Mouse (Mus musculus): Measurements from ENCODE around the gene Gnai3. TPM values are rescaled to one million over a fixed set of nuclear protein-coding genes. Genes with fewer than 3 reads are reported as not detected.
A peak's percentile ranks its signal among the peaks of the same experiment; 100 is the strongest.

Gene Gnai3
- polyA plus RNA-seq (2015; fragmentation: Nextera tagmentation; extraction: Ambion mirVana): 177 and 182 TPM in 2 replicates

GRCm38 (mm10) chr3:108145534-108146445 lies at the start of gene Gnai3:
Gene Gnai3, minus strand, starts transcription at chr3:108146146.
- H3K4me3 ChIP-seq (replicated peaks; ENCODE audit: low read length): peak within 1 kb of the TSS; percentile 99
- no peaks in the 10 kb centered on the region for H3K9me3 ChIP-seq (replicated peaks; ENCODE audit: control insufficient read depth, low read length)
- ATAC-seq (ENCODE audit: insufficient read depth, low FRiP score): peak; percentile 94
- H3K36me3 ChIP-seq (ENCODE audit: control insufficient read depth, insufficient read depth, low read length): no peaks in the 10 kb centered on the region
- H3K27ac ChIP-seq (ENCODE audit: low read length): peak within 1 kb of the TSS; percentile 97
- under 1% methylated on average over 62 of the region's 63 CpGs for WGBS
- peak within 1 kb of the TSS; percentile 95 for H3K9ac ChIP-seq (ENCODE audit: low read length)
- H3K4me2 ChIP-seq (ENCODE audit: low read depth, low read length): peak within 1 kb of the TSS; percentile 88
- H3K27me3 ChIP-seq (ENCODE audit: control insufficient read depth, insufficient read depth, low read length): no peaks in the 10 kb centered on the region
- peaks cover 12% of the 10 kb centered on the region for H3K4me1 ChIP-seq (ENCODE audit: control insufficient read depth, insufficient read depth, low read length)

- H3K9me3 ChIP-seq (replicated peaks; ENCODE audit: control insufficient read depth, low read length): no peaks in the 10 kb centered on the region
- H3K4me2 ChIP-seq (ENCODE audit: low read depth, low read length): no peak overlapping the region
- no peaks in the 10 kb centered on the region for H3K36me3 ChIP-seq (ENCODE audit: control insufficient read depth, insufficient read depth, low read length)
- 85% methylated on average over 4 of the region's 4 CpGs for WGBS
- no peak for ATAC-seq (ENCODE audit: insufficient read depth, low FRiP score)
- H3K9ac ChIP-seq (ENCODE audit: low read length): no peak overlapping the region
- H3K27me3 ChIP-seq (ENCODE audit: control insufficient read depth, insufficient read depth, low read length): no peaks in the 10 kb centered on the region
- H3K4me1 ChIP-seq (ENCODE audit: control insufficient read depth, insufficient read depth, low read length): peaks cover 11% of the 10 kb centered on the region
- H3K4me3 ChIP-seq (replicated peaks; ENCODE audit: low read length): no peak overlapping the region
- no peak overlapping the region for H3K27ac ChIP-seq (ENCODE audit: low read length)
These were observed 49.3 kb upstream of the Gnai3 start for GRCm38 (mm10) chr3:108195287-108195686.

GRCm38 (mm10) chr3:108193686-108194085 lies 47.7 kb upstream of the Gnai3 start:
- ATAC-seq (ENCODE audit: insufficient read depth, low FRiP score): no peak
- H3K27me3 ChIP-seq (ENCODE audit: control insufficient read depth, insufficient read depth, low read length): no peaks in the 10 kb centered on the region
- no peaks in the 10 kb centered on the region for H3K36me3 ChIP-seq (ENCODE audit: control insufficient read depth, insufficient read depth, low read length)
- no peak overlapping the region for H3K4me2 ChIP-seq (ENCODE audit: low read depth, low read length)
- no peak overlapping the region for H3K9ac ChIP-seq (ENCODE audit: low read length)
- no peak overlapping the region for H3K27ac ChIP-seq (ENCODE audit: low read length)
- peaks cover 19% of the 10 kb centered on the region for H3K4me1 ChIP-seq (ENCODE audit: control insufficient read depth, insufficient read depth, low read length)
- no peaks in the 10 kb centered on the region for H3K9me3 ChIP-seq (replicated peaks; ENCODE audit: control insufficient read depth, low read length)
- 45% methylated on average over 4 of the region's 4 CpGs for WGBS
- no peak overlapping the region for H3K4me3 ChIP-seq (replicated peaks; ENCODE audit: low read length)

GRCm38 (mm10) chr3:108189897-108190296 lies 44.0 kb upstream of the Gnai3 start:
- Histone ChIP-seq H3K4me3 (replicated peaks; ENCODE audit: low read length) (no peak overlapping the region), H3K27me3 (ENCODE audit: control insufficient read depth, insufficient read depth, low read length) (no peaks in the 10 kb centered on the region), H3K27ac (ENCODE audit: low read length) (no peak overlapping the region), H3K4me2 (ENCODE audit: low read depth, low read length) (peak overlapping the region; percentile 35; the same call in 1 of the 2 replicates), H3K9me3 (replicated peaks; ENCODE audit: control insufficient read depth, low read length) (no peaks in the 10 kb centered on the region), H3K9ac (ENCODE audit: low read length) (peak overlapping the region; percentile 51), H3K36me3 (ENCODE audit: control insufficient read depth, insufficient read depth, low read length) (no peaks in the 10 kb centered on the region), H3K4me1 (ENCODE audit: control insufficient read depth, insufficient read depth, low read length) (peaks cover 8% of the 10 kb centered on the region)
- no peak for ATAC-seq (ENCODE audit: insufficient read depth, low FRiP score)
- WGBS: 28% methylated on average over 5 of the region's 5 CpGs

- Histone ChIP-seq H3K4me3 (replicated peaks; ENCODE audit: low read length) (no peak overlapping the region), H3K27me3 (ENCODE audit: control insufficient read depth, insufficient read depth, low read length) (no peaks in the 10 kb centered on the region), H3K4me2 (ENCODE audit: low read depth, low read length) (no peak overlapping the region), H3K9me3 (replicated peaks; ENCODE audit: control insufficient read depth, low read length) (no peaks in the 10 kb centered on the region), H3K27ac (ENCODE audit: low read length) (no peak overlapping the region), H3K9ac (ENCODE audit: low read length) (no peak overlapping the region), H3K4me1 (ENCODE audit: control insufficient read depth, insufficient read depth, low read length) (peaks cover 8% of the 10 kb centered on the region), H3K36me3 (ENCODE audit: control insufficient read depth, insufficient read depth, low read length) (no peaks in the 10 kb centered on the region)
- ATAC-seq (ENCODE audit: insufficient read depth, low FRiP score): no peak
- 71% methylated on average over 9 of the region's 9 CpGs for WGBS
These were observed 43.0 kb upstream of the Gnai3 start for GRCm38 (mm10) chr3:108188716-108189490.

- Histone ChIP-seq H3K4me2 (ENCODE audit: low read depth, low read length) (no peak overlapping the region), H3K4me1 (ENCODE audit: control insufficient read depth, insufficient read depth, low read length) (peaks cover 8% of the 10 kb centered on the region), H3K27me3 (ENCODE audit: control insufficient read depth, insufficient read depth, low read length) (no peaks in the 10 kb centered on the region), H3K36me3 (ENCODE audit: control insufficient read depth, insufficient read depth, low read length) (no peaks in the 10 kb centered on the region), H3K9ac (ENCODE audit: low read length) (no peak overlapping the region), H3K9me3 (replicated peaks; ENCODE audit: control insufficient read depth, low read length) (no peaks in the 10 kb centered on the region), H3K27ac (ENCODE audit: low read length) (no peak overlapping the region), H3K4me3 (replicated peaks; ENCODE audit: low read length) (no peak overlapping the region)
- no peak for ATAC-seq (ENCODE audit: insufficient read depth, low FRiP score)
- WGBS: 70% methylated on average over 20 of the region's 20 CpGs
These were observed 41.3 kb upstream of the Gnai3 start for GRCm38 (mm10) chr3:108187111-108187795.

- peaks cover 8% of the 10 kb centered on the region for H3K4me1 ChIP-seq (ENCODE audit: control insufficient read depth, insufficient read depth, low read length)
- no peaks in the 10 kb centered on the region for H3K36me3 ChIP-seq (ENCODE audit: control insufficient read depth, insufficient read depth, low read length)
- peak within 1 kb of the TSS; percentile 85 for H3K9ac ChIP-seq (ENCODE audit: low read length)
- WGBS: 3% methylated on average over 78 of the region's 100 CpGs
- no peaks in the 10 kb centered on the region for H3K27me3 ChIP-seq (ENCODE audit: control insufficient read depth, insufficient read depth, low read length)
- no peaks in the 10 kb centered on the region for H3K9me3 ChIP-seq (replicated peaks; ENCODE audit: control insufficient read depth, low read length)
- ATAC-seq (ENCODE audit: insufficient read depth, low FRiP score): peak; percentile 61; the same call in 1 of the 2 replicates
- H3K27ac ChIP-seq (ENCODE audit: low read length): no peak within 1 kb of the TSS
- peak within 1 kb of the TSS; percentile 66 for H3K4me3 ChIP-seq (replicated peaks; ENCODE audit: low read length)
- peak within 1 kb of the TSS; percentile 95 for H3K4me2 ChIP-seq (ENCODE audit: low read depth, low read length)
These were observed 40.4 kb upstream of the Gnai3 start, which contains the start of gene Amigo1 for GRCm38 (mm10) chr3:108186098-108187047. Gene Amigo1, plus strand, starts transcription at chr3:108186335.

Measured in stomach, embryonic 16.5 days (tissue).